Mouse (Mus musculus): ENCODE measurements around the gene Tsen2. TPM values are rescaled to one million over a fixed set of nuclear protein-coding genes. Genes with fewer than 3 reads are reported as not detected.

Gene Tsen2
- polyA plus RNA-seq, 1 experiment from 2014 or later: 19.0 TPM

DNA sequence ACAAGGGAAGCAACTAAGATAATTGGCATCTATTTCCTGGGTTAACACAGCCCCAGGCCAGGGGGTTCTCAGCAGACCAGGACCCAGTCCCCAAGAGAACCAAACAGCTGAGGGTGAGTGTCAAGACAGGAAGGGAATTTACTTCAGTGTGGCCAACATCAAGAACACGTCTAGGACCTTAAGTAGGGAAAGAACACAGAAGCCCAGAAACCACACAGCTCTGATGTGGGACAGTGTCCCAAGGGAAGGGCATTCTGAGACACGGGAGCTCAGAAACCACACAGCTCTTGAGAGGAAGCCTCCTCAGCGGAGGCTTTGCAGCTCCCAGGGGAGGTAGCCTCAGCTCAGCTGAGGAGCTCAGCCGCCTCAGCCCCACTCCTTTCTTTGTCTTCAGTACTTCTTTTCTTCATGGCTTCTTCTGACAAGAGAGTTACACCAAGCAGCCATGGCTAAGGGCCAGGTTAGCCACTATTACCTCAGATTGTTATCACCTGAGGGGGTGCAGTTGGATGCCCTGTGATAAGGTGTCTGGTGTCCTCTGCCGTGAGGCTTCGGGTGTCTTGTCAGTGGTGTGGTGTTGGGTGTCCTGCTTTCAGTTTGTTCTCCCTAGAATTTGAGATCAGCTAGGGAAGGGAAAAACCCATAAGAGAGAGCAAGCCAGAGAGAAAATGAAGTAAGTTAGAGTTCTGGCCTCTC lies 39.1 kb downstream of the Tsen2 start:
- Histone ChIP-seq H3K4me2 (ENCODE audit: low read depth, low read length) (no peak overlapping the region), H3K9ac (ENCODE audit: low read length) (no peak overlapping the region), H3K36me3 (ENCODE audit: control insufficient read depth, insufficient read depth) (peaks cover 5% of the 10 kb centered on the region), H3K27me3 (ENCODE audit: control insufficient read depth, insufficient read depth, low read length) (no peaks in the 10 kb centered on the region), H3K4me1 (ENCODE audit: control insufficient read depth, insufficient read depth, low read length) (peaks cover 6% of the 10 kb centered on the region; the same call in 1 of the 2 replicates), H3K4me3 (ENCODE audit: low read length) (no peak overlapping the region), H3K9me3 (replicated peaks; ENCODE audit: control insufficient read depth, low read length) (peaks cover 3% of the 10 kb centered on the region; the same call in 1 of the 2 replicates), H3K27ac (ENCODE audit: low read length) (no peak overlapping the region)
- ATAC-seq (replicated peaks; ENCODE audit: extremely low read depth, insufficient read depth, low FRiP score): no peak
- WGBS: 71% methylated on average over 6 of the region's 6 CpGs

DNA sequence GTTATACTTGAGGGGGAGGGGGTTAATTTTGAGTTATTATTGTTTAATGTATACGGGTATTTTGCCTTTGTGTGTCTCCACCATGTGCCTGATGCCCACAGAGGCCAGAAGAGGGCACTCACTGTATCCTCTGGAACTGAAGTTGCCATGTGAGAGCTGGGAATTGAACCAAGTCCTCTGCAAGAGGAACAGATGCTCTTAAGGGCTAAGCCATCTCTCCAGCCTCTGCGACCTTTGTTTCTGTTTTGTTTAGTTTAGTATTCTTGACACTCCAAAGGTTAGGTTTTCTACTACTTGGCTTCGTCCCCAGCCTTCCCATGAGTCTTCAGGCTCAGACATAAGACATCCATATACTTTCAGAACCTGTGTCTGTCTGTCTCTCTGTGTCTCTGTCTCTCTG lies 39.7 kb downstream of the Tsen2 start:
- Histone ChIP-seq H3K9ac (ENCODE audit: low read length) (no peak overlapping the region), H3K4me2 (ENCODE audit: low read depth, low read length) (no peak overlapping the region), H3K4me3 (ENCODE audit: low read length) (no peak overlapping the region), H3K36me3 (ENCODE audit: control insufficient read depth, insufficient read depth) (peaks cover 5% of the 10 kb centered on the region), H3K4me1 (ENCODE audit: control insufficient read depth, insufficient read depth, low read length) (peaks cover 6% of the 10 kb centered on the region; the same call in 1 of the 2 replicates), H3K9me3 (replicated peaks; ENCODE audit: control insufficient read depth, low read length) (peaks cover 3% of the 10 kb centered on the region; the same call in 1 of the 2 replicates), H3K27ac (ENCODE audit: low read length) (no peak overlapping the region), H3K27me3 (ENCODE audit: control insufficient read depth, insufficient read depth, low read length) (no peaks in the 10 kb centered on the region)
- ATAC-seq (replicated peaks; ENCODE audit: extremely low read depth, insufficient read depth, low FRiP score): no peak
- WGBS: 73% methylated on average over 3 of the region's 3 CpGs

DNA sequence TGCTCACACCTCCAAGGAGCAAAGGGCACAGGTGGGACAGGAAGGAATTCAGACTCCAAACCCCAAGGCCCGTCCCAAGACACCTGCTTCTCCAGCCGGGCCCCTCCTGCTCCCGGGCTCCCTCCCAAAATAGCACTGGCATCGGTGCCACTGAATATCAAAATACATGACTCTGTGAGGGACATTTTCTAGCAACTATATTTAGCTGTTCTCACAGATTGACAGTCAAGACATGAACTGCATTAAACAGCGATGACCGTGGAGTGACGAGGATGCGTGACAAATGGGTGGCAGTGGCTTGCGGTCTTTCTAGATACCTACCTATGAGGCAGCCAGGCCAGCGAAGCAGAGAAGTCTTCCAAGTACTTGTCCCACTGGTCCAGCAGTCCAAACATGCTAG lies 41.9 kb downstream of the Tsen2 start:
- 0 out of 2 replicates have a peak overlapping the region, but pooled peaks have one; percentile 25 for H3K9ac ChIP-seq (ENCODE audit: low read length)
- peak overlapping the region; percentile 53 for H3K4me2 ChIP-seq (ENCODE audit: low read depth, low read length)
- H3K27me3 ChIP-seq (ENCODE audit: control insufficient read depth, insufficient read depth, low read length): no peaks in the 10 kb centered on the region
- H3K36me3 ChIP-seq (ENCODE audit: control insufficient read depth, insufficient read depth): peaks cover 5% of the 10 kb centered on the region
- H3K4me3 ChIP-seq (ENCODE audit: low read length): peak overlapping the region; percentile 12; the same call in 1 of the 2 replicates
- H3K9me3 ChIP-seq (replicated peaks; ENCODE audit: control insufficient read depth, low read length): peaks cover 3% of the 10 kb centered on the region; the same call in 1 of the 2 replicates
- WGBS: 42% methylated on average over 10 of the region's 10 CpGs
- H3K27ac ChIP-seq (ENCODE audit: low read length): peak overlapping the region; percentile 69
- peaks cover 6% of the 10 kb centered on the region; the same call in 1 of the 2 replicates for H3K4me1 ChIP-seq (ENCODE audit: control insufficient read depth, insufficient read depth, low read length)
- no peak; the same call in 1 of the 2 replicates for ATAC-seq (replicated peaks; ENCODE audit: extremely low read depth, insufficient read depth, low FRiP score)

DNA sequence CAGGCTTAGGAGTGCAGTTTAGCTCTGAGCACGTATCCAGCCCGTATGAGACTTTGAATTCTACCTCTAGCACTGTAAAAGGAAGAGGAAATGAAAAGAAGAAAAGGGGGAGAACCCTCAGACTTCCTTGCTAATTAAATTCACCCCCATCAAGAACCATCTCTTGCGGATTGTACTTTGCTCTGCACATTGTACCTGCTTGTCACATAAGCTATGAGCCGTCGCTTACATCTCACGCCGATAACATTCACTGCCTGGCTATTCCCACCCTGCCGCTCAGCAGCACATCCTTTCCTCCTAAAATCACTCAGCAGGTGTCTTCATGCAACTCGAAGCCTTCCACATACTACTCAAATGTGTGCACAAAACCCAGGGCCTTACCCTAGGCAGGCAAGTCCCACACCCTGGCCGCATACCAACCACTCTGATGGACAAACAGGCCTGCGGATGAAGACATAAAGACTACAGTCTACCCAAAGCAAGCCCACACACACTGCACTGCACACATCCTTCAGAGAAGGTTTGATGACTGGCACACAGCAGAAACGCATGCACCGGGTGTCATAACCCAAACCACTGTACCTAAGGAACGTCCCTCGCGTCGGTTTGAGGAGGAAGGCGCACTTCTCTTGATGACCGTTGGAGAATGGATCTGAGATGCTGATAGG lies 47.4 kb downstream of the Tsen2 start:
- H3K4me2 ChIP-seq (ENCODE audit: low read depth, low read length): no peak overlapping the region
- H3K36me3 ChIP-seq (ENCODE audit: control insufficient read depth, insufficient read depth): no peaks in the 10 kb centered on the region
- ATAC-seq (replicated peaks; ENCODE audit: extremely low read depth, insufficient read depth, low FRiP score): no peak
- no peak overlapping the region for H3K27ac ChIP-seq (ENCODE audit: low read length)
- no peak overlapping the region for H3K4me3 ChIP-seq (ENCODE audit: low read length)
- H3K4me1 ChIP-seq (ENCODE audit: control insufficient read depth, insufficient read depth, low read length): no peaks in the 10 kb centered on the region
- no peaks in the 10 kb centered on the region for H3K27me3 ChIP-seq (ENCODE audit: control insufficient read depth, insufficient read depth, low read length)
- 79% methylated on average over 19 of the region's 19 CpGs for WGBS
- no peak overlapping the region for H3K9ac ChIP-seq (ENCODE audit: low read length)
- no peaks in the 10 kb centered on the region for H3K9me3 ChIP-seq (replicated peaks; ENCODE audit: control insufficient read depth, low read length)

DNA sequence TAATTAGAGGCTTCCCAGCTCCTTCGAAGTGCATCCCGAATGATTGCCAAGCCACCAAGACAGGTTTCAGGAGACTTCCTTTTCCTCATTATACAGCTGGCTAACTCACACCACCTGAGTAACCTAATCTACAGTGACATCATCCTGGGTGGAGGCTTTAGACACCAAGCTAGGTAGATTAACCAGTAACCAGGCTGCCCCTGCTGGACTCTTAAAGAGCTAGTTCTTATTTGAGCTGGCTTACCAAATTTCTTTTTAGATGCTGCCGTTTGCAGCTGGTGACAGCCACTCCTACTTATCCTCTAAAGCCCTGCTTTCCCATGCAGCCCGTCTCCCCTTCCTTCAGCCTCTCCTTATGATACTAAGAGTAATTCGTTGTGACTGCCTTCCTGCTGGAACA lies 48.0 kb downstream of the Tsen2 start, which contains the start of gene Mkrn2os:
Gene Mkrn2os (minus strand): TSS at position 119 of the 400 bp plus-strand sequence.
- H3K36me3 ChIP-seq (ENCODE audit: control insufficient read depth, insufficient read depth): no peaks in the 10 kb centered on the region
- no peaks in the 10 kb centered on the region for H3K4me1 ChIP-seq (ENCODE audit: control insufficient read depth, insufficient read depth, low read length)
- no peak within 1 kb of the TSS for H3K9ac ChIP-seq (ENCODE audit: low read length)
- H3K27me3 ChIP-seq (ENCODE audit: control insufficient read depth, insufficient read depth, low read length): no peaks in the 10 kb centered on the region
- no peak within 1 kb of the TSS for H3K4me3 ChIP-seq (ENCODE audit: low read length)
- ATAC-seq (replicated peaks; ENCODE audit: extremely low read depth, insufficient read depth, low FRiP score): no peak
- 44% methylated on average over 5 of the region's 5 CpGs for WGBS
- H3K4me2 ChIP-seq (ENCODE audit: low read depth, low read length): no peak within 1 kb of the TSS
- no peak within 1 kb of the TSS for H3K27ac ChIP-seq (ENCODE audit: low read length)
- no peaks in the 10 kb centered on the region for H3K9me3 ChIP-seq (replicated peaks; ENCODE audit: control insufficient read depth, low read length)

DNA sequence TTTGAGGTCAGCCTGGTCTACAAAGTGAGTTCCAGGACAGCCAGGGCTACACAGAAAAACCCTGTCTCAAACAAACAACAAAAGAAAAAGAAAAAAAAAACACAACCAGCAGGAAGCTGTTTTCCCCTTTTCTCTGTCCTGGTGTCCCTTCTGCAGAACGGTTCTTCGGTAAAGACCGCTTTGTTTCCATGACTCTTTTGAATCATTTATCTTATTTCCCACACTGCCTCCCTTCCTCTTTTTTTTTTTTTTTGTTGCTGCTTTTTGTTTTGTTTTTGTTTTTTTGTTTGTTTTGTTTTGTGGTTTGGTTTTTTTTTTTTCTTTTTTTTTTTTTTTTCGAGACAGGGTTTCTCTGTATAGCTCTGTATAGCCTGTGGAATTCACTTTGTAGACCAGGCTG lies 48.8 kb downstream of the Tsen2 start:
- no peak overlapping the region for H3K4me2 ChIP-seq (ENCODE audit: low read depth, low read length)
- H3K4me1 ChIP-seq (ENCODE audit: control insufficient read depth, insufficient read depth, low read length): no peaks in the 10 kb centered on the region
- no peaks in the 10 kb centered on the region for H3K36me3 ChIP-seq (ENCODE audit: control insufficient read depth, insufficient read depth)
- no peaks in the 10 kb centered on the region for H3K9me3 ChIP-seq (replicated peaks; ENCODE audit: control insufficient read depth, low read length)
- WGBS: 74% methylated on average over 4 of the region's 4 CpGs
- ATAC-seq (replicated peaks; ENCODE audit: extremely low read depth, insufficient read depth, low FRiP score): no peak
- H3K27me3 ChIP-seq (ENCODE audit: control insufficient read depth, insufficient read depth, low read length): no peaks in the 10 kb centered on the region
- H3K27ac ChIP-seq (ENCODE audit: low read length): no peak overlapping the region
- no peak overlapping the region for H3K9ac ChIP-seq (ENCODE audit: low read length)
- no peak overlapping the region for H3K4me3 ChIP-seq (ENCODE audit: low read length)

DNA sequence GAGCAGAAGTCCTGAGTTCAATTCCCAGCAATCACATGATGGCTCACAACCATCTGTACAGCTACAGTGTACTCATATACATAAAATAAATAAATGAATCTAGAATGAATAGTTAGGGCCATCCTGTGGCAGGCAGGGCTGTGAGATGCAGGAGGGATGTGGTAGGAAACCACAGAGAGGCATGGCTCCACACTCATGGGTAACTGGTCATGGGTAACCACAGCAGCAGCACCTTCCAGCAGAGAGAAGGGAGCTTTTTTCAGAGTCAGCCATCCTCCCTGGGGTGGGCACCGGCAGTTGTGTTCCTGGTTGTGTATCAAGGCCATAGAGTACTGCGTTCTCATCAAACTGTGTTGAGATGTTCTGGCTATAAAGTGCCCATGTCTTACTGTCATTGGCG lies 50.0 kb downstream of the Tsen2 start:
- no peak overlapping the region for H3K27ac ChIP-seq (ENCODE audit: low read length)
- no peak for ATAC-seq (replicated peaks; ENCODE audit: extremely low read depth, insufficient read depth, low FRiP score)
- H3K4me3 ChIP-seq (ENCODE audit: low read length): no peak overlapping the region
- no peak overlapping the region for H3K4me2 ChIP-seq (ENCODE audit: low read depth, low read length)
- H3K36me3 ChIP-seq (ENCODE audit: control insufficient read depth, insufficient read depth): no peaks in the 10 kb centered on the region
- no peaks in the 10 kb centered on the region for H3K4me1 ChIP-seq (ENCODE audit: control insufficient read depth, insufficient read depth, low read length)
- 76% methylated on average over 3 of the region's 3 CpGs for WGBS
- no peaks in the 10 kb centered on the region for H3K9me3 ChIP-seq (replicated peaks; ENCODE audit: control insufficient read depth, low read length)
- no peaks in the 10 kb centered on the region for H3K27me3 ChIP-seq (ENCODE audit: control insufficient read depth, insufficient read depth, low read length)
- no peak overlapping the region for H3K9ac ChIP-seq (ENCODE audit: low read length)

DNA sequence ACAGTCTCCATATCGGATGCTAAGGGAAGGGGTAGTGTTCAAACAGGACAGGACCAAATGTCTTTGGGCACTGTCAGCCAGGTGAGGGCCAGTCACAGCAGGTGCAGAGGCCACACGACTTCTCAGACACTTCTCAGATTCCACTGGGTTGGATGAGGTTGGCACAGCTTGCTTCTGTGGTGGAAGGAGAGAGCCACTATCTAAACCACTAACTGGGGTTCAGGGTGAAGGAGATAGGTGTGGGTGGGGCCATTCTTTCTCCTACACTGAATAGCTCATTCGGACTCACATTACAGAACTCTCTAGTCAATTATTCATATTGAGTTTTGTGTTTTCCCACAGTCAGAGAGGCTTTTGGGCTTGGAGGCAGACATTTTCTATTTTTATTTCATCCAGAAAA lies 51.2 kb downstream of the Tsen2 start:
- ATAC-seq (replicated peaks; ENCODE audit: extremely low read depth, insufficient read depth, low FRiP score): no peak
- no peak overlapping the region for H3K9ac ChIP-seq (ENCODE audit: low read length)
- no peaks in the 10 kb centered on the region for H3K4me1 ChIP-seq (ENCODE audit: control insufficient read depth, insufficient read depth, low read length)
- H3K4me2 ChIP-seq (ENCODE audit: low read depth, low read length): no peak overlapping the region
- 62% methylated on average over 3 of the region's 3 CpGs for WGBS
- H3K4me3 ChIP-seq (ENCODE audit: low read length): no peak overlapping the region
- H3K36me3 ChIP-seq (ENCODE audit: control insufficient read depth, insufficient read depth): no peaks in the 10 kb centered on the region
- H3K9me3 ChIP-seq (replicated peaks; ENCODE audit: control insufficient read depth, low read length): no peaks in the 10 kb centered on the region
- H3K27me3 ChIP-seq (ENCODE audit: control insufficient read depth, insufficient read depth, low read length): no peaks in the 10 kb centered on the region
- H3K27ac ChIP-seq (ENCODE audit: low read length): no peak overlapping the region

DNA sequence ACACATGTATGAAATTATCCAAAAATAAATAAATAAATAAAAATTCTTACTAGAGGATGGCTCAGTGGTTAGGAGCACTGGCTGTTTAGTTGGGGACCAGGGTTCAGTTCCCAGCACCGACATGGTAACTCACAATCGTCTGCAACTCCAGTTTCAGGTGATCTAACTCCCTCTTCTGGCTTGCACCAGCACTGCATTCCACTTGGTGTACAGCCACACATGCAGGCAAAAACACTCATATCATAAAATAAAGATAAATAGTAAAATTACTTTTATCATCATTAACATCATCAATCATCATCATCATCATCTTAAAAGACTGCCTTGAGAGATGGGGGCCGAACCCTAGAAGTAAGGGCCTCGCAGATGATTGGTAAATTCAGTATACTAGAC lies 56.9 kb downstream of the Tsen2 start:
- no peak for ATAC-seq (replicated peaks; ENCODE audit: extremely low read depth, insufficient read depth, low FRiP score)
- no peaks in the 10 kb centered on the region for H3K27me3 ChIP-seq (ENCODE audit: control insufficient read depth, insufficient read depth, low read length)
- peak overlapping the region; percentile 91 for H3K4me2 ChIP-seq (ENCODE audit: low read depth, low read length)
- H3K4me1 ChIP-seq (ENCODE audit: control insufficient read depth, insufficient read depth, low read length): peaks cover 9% of the 10 kb centered on the region
- H3K36me3 ChIP-seq (ENCODE audit: control insufficient read depth, insufficient read depth): no peaks in the 10 kb centered on the region
- WGBS: 65% methylated on average over 4 of the region's 4 CpGs
- peak overlapping the region; percentile 96 for H3K4me3 ChIP-seq (ENCODE audit: low read length)
- H3K9ac ChIP-seq (ENCODE audit: low read length): peak overlapping the region; percentile 49; the same call in 1 of the 2 replicates
- no peak overlapping the region for H3K27ac ChIP-seq (ENCODE audit: low read length)
- H3K9me3 ChIP-seq (replicated peaks; ENCODE audit: control insufficient read depth, low read length): no peaks in the 10 kb centered on the region
